Mouse (Mus musculus): Measurements from ENCODE around the gene Vti1a. TPM values are rescaled to one million over a fixed set of nuclear protein-coding genes. Genes with fewer than 3 reads are reported as not detected.

Gene Vti1a
- polyA plus RNA-seq, 1 experiment from 2014 or later: 29.4 TPM

DNA sequence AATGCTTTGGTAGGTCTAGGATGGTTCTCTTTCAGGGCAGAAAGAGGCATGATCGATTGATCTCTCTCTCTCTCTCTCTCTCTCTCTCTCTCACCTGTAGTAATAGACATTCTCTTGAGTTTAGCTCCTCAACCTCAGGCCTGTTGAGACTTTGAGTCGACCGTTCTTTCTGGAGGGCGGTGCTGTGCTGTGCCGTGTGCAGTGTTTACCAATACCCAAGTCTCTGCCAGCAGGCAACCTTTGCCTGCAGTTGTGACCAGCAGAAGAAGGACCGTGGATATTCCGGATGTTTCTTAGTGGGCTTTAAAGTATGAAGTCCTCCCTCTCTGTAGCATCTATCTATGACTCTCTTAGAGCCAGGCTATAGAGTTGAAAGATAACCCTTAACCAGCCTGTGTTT lies 26.3 kb downstream of the Vti1a start:
- Histone ChIP-seq H3K9ac (no peak overlapping the region), H3K4me1 (no peaks in the 10 kb centered on the region), H3K4me2 (replicated peaks) (no peak overlapping the region), H3K9me3 (no peaks in the 10 kb centered on the region), H3K4me3 (no peak overlapping the region), H3K36me3 (no peaks in the 10 kb centered on the region), H3K27me3 (replicated peaks) (no peaks in the 10 kb centered on the region), H3K27ac (no peak overlapping the region)
- no peak for ATAC-seq (ENCODE audit: low FRiP score, low read depth)
- WGBS: 95% methylated on average over 7 of the region's 7 CpGs

DNA sequence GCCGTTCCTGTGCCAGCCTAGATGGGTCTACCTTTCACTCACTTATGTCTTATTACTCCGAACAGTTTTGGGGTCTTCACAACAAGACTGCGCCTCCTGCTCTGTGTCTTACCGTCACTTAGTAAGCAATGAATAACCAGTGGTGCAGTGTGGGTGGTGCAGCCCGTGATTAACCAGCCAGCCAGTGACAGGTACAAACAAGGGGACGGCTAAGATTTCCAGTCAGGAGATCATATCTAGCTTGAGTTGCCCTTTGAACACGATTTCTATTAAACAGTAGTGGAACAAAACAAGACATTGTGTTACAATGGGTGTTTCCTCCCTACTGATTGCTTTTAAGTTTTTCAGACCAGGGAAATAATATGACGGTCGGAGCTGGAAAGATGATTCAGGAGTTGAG lies 27.2 kb downstream of the Vti1a start:
- H3K4me1 ChIP-seq: no peaks in the 10 kb centered on the region
- no peak for ATAC-seq (ENCODE audit: low FRiP score, low read depth)
- H3K9ac ChIP-seq: no peak overlapping the region
- 94% methylated on average over 9 of the region's 9 CpGs for WGBS
- H3K4me3 ChIP-seq: no peak overlapping the region
- H3K4me2 ChIP-seq (replicated peaks): no peak overlapping the region
- H3K36me3 ChIP-seq: no peaks in the 10 kb centered on the region
- no peaks in the 10 kb centered on the region for H3K27me3 ChIP-seq (replicated peaks)
- H3K27ac ChIP-seq: no peak overlapping the region
- H3K9me3 ChIP-seq: no peaks in the 10 kb centered on the region

GRCm38 (mm10) chr19:55348187-55348586 lies 32.1 kb downstream of the Vti1a start:
- Histone ChIP-seq H3K9me3 (no peaks in the 10 kb centered on the region), H3K4me1 (no peaks in the 10 kb centered on the region), H3K27ac (no peak overlapping the region), H3K4me2 (replicated peaks) (no peak overlapping the region), H3K4me3 (no peak overlapping the region), H3K27me3 (replicated peaks) (no peaks in the 10 kb centered on the region), H3K9ac (no peak overlapping the region), H3K36me3 (no peaks in the 10 kb centered on the region)
- ATAC-seq (ENCODE audit: low FRiP score, low read depth): no peak
- WGBS: 93% methylated on average over 3 of the region's 3 CpGs

DNA sequence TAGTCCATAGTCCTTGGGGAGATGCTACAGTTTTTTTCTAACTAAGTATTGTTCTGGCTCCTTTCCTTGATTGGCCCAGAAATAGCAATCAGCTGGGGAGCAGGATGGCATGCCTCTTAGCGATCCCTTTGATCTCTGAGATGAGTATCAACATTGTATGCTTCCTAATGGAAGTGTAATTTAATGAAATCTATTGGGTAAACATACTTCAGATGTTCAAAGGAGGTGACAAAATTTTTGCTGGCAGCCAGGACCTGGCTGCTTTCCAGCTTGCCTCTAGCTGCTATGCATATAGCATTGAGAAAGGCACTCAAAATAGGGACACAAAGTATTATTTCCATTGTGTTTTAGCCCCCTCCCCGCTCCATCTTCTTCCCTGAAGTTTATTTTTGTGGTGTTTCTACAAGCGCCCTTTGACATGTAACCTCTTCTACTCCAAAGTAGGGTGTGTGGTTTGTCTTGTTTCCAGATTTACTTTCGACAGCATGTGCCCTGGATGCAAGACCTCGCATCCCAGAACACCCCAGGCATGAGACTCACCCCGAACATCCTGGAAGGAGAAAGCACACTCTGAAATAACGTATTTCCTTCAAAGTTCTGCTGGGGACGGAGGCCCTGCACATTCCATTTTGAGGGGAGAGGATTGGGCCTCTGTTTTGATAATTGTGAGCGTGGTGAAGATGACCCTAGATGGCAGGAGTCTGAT lies 34.7 kb downstream of the Vti1a start:
- Histone ChIP-seq H3K27me3 (replicated peaks) (no peaks in the 10 kb centered on the region), H3K27ac (no peak overlapping the region), H3K4me3 (no peak overlapping the region), H3K9me3 (no peaks in the 10 kb centered on the region), H3K36me3 (no peaks in the 10 kb centered on the region), H3K9ac (no peak overlapping the region), H3K4me2 (replicated peaks) (no peak overlapping the region), H3K4me1 (no peaks in the 10 kb centered on the region)
- WGBS: 85% methylated on average over 9 of the region's 9 CpGs
- no peak for ATAC-seq (ENCODE audit: low FRiP score, low read depth)

DNA sequence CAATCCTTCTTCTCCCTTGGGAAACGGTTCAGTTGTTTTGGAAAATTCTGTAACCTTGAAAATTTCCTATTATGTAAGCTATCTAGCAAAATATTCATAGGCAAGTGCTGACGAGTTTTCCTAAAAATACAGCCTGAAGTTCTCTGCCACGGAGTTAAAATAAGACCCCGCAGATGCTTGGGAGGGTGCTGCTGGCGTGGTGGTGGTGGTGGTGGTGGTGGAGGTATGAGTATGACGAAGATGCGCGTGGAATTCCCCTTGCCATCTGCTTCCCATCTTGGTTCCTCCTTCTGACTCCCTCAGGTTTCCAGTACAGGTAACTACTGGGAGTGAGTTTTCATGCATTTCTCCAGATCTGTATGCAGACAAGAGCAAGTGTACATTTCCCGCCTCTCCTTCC lies 46.5 kb downstream of the Vti1a start:
- Histone ChIP-seq H3K27ac (no peak overlapping the region), H3K4me1 (no peaks in the 10 kb centered on the region), H3K4me3 (no peak overlapping the region), H3K9ac (no peak overlapping the region), H3K36me3 (no peaks in the 10 kb centered on the region), H3K4me2 (replicated peaks) (no peak overlapping the region), H3K9me3 (no peaks in the 10 kb centered on the region), H3K27me3 (replicated peaks) (no peaks in the 10 kb centered on the region)
- 93% methylated on average over 9 of the region's 9 CpGs for WGBS
- ATAC-seq (ENCODE audit: low FRiP score, low read depth): no peak

DNA sequence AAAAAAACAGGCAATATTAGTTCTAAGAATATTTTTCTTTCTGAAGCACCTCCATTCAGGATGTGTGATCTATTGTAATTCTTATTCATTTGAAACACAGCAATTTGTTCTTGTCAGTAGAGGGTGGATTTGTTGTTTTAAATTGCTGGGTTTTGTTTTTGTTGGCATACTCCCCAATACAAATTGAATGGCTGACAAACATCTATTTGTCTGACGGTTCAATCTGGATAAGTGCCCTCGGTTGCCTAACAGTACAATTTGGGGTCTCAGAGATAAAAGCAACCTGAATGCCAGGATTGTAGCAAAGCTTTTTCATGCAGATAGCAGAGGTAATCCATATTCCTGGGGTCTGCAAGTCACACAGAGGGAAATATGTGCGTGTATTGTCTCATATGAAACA lies 53.6 kb downstream of the Vti1a start:
- no peaks in the 10 kb centered on the region for H3K4me1 ChIP-seq
- no peaks in the 10 kb centered on the region for H3K36me3 ChIP-seq
- WGBS: 56% methylated on average over 3 of the region's 3 CpGs
- no peak overlapping the region for H3K9ac ChIP-seq
- no peak for ATAC-seq (ENCODE audit: low FRiP score, low read depth)
- no peaks in the 10 kb centered on the region for H3K9me3 ChIP-seq
- H3K4me2 ChIP-seq (replicated peaks): no peak overlapping the region
- H3K4me3 ChIP-seq: no peak overlapping the region
- H3K27ac ChIP-seq: no peak overlapping the region
- H3K27me3 ChIP-seq (replicated peaks): no peaks in the 10 kb centered on the region

DNA sequence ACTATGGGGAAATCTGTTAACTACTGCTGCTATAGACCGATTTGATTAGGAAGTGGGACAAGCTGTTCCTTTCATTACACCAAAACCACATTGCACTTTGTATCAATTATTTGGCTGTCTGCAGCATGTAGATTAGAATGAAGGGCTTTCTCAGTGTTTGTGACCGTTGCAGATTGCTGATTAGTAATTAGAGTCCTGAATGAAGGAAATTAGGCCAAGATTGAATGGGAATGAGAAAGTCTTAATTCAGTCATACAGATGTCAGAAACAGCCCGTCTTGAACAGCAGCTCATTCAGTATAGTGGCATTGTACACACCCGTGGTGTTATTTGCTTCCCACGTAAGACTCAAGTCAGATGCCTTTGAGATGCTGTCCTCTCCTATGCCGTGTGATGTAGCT lies 60.2 kb downstream of the Vti1a start:
- 49% methylated on average over 6 of the region's 6 CpGs for WGBS
- Histone ChIP-seq H3K9ac (no peak overlapping the region), H3K27ac (no peak overlapping the region), H3K9me3 (no peaks in the 10 kb centered on the region), H3K27me3 (replicated peaks) (no peaks in the 10 kb centered on the region), H3K4me1 (peaks cover 17% of the 10 kb centered on the region), H3K4me2 (replicated peaks) (no peak overlapping the region), H3K4me3 (no peak overlapping the region), H3K36me3 (no peaks in the 10 kb centered on the region)
- no peak for ATAC-seq (ENCODE audit: low FRiP score, low read depth)

GRCm38 (mm10) chr19:55377465-55377864 lies 61.4 kb downstream of the Vti1a start:
- Histone ChIP-seq H3K27ac (no peak overlapping the region), H3K4me3 (no peak overlapping the region), H3K9me3 (no peaks in the 10 kb centered on the region), H3K4me2 (replicated peaks) (no peak overlapping the region), H3K9ac (no peak overlapping the region), H3K4me1 (peaks cover 22% of the 10 kb centered on the region), H3K27me3 (replicated peaks) (no peaks in the 10 kb centered on the region), H3K36me3 (no peaks in the 10 kb centered on the region)
- 91% methylated on average over 4 of the region's 4 CpGs for WGBS
- ATAC-seq (ENCODE audit: low FRiP score, low read depth): no peak

DNA sequence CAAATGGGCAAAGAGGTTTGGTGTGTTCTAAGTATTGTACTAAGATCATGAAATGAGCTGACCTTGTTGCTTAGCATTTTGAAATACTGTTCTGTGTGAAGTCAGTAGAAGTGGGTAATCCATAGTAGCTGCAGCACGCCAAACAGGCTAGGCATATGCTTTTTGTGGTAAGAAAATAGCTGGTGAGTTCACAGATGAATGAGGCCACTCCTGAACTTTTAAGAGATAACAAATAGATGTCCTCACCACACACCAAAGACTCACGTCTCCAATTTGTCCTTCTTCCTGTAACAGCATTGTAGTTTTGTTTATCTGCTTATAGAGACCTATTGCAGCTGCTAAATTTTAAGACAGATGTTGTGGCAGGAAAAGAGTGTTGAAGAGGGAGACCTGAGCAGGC lies 62.8 kb downstream of the Vti1a start:
- Histone ChIP-seq H3K4me3 (no peak overlapping the region), H3K27ac (no peak overlapping the region), H3K9me3 (no peaks in the 10 kb centered on the region), H3K27me3 (replicated peaks) (no peaks in the 10 kb centered on the region), H3K4me2 (replicated peaks) (no peak overlapping the region), H3K4me1 (peaks cover 26% of the 10 kb centered on the region), H3K36me3 (no peaks in the 10 kb centered on the region), H3K9ac (no peak overlapping the region)
- no peak for ATAC-seq (ENCODE audit: low FRiP score, low read depth)
- WGBS: 66% methylated on average over 2 of the region's 2 CpGs

DNA sequence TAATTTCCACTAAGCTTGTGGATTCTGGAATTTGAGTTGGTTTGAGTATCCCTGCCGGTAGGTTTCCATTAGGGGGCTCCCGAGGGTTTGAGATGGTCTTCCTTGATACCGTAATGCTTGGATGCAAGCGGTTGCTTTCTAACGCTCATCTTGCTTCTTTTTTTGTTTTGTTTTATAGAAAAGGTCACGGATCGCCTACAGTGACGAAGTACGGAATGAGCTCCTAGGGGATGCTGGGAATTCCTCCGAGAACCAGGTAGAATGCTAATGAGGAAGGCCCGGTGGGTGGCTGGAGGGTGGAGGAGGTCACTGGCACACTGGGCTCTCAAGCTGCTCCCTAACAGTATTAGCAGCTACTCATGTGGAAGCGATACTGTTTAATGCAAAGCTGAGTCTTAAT lies 64.7 kb downstream of the Vti1a start:
- peaks cover 26% of the 10 kb centered on the region for H3K4me1 ChIP-seq
- 14% methylated on average over 12 of the region's 12 CpGs for WGBS
- no peaks in the 10 kb centered on the region for H3K9me3 ChIP-seq
- H3K36me3 ChIP-seq: no peaks in the 10 kb centered on the region
- H3K9ac ChIP-seq: no peak overlapping the region
- H3K27ac ChIP-seq: no peak overlapping the region
- H3K4me3 ChIP-seq: no peak overlapping the region
- H3K27me3 ChIP-seq (replicated peaks): no peaks in the 10 kb centered on the region
- peak; percentile 58; the same call in 1 of the 2 replicates for ATAC-seq (ENCODE audit: low FRiP score, low read depth)
- peak overlapping the region; percentile 52 for H3K4me2 ChIP-seq (replicated peaks)

DNA sequence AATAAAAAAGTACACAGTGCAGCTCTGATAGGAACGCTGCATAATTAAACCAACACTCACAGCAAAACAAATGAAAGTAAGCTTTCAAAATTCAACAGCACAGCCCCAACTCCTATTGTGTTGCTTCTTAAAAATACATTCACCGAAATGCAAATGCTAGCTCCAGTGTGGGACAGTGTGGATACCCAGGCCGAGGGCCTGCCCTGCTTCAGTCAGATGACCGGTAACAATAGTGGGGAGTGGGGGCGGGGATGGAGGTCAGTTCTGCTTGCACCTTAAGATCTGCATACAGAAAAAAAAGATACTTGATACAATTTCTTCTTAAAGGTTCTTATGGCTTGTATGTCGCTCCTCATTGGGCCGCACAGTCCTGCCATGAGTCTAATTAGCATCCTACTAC lies 65.2 kb downstream of the Vti1a start:
- Histone ChIP-seq H3K4me3 (no peak overlapping the region), H3K4me1 (peaks cover 25% of the 10 kb centered on the region), H3K9ac (no peak overlapping the region), H3K27me3 (replicated peaks) (no peaks in the 10 kb centered on the region), H3K9me3 (no peaks in the 10 kb centered on the region), H3K36me3 (no peaks in the 10 kb centered on the region), H3K4me2 (replicated peaks) (peak overlapping the region; percentile 52), H3K27ac (no peak overlapping the region)
- ATAC-seq (ENCODE audit: low FRiP score, low read depth): 0 out of 2 replicates have a peak, but pooled peaks have one; percentile 37
- WGBS: 56% methylated on average over 7 of the region's 7 CpGs

GRCm38 (mm10) chr19:55382745-55383144 lies 66.7 kb downstream of the Vti1a start:
- no peak overlapping the region for H3K4me2 ChIP-seq (replicated peaks)
- 63% methylated on average over 7 of the region's 7 CpGs for WGBS
- no peak for ATAC-seq (ENCODE audit: low FRiP score, low read depth)
- no peak overlapping the region for H3K4me3 ChIP-seq
- H3K36me3 ChIP-seq: no peaks in the 10 kb centered on the region
- no peak overlapping the region for H3K27ac ChIP-seq
- peaks cover 28% of the 10 kb centered on the region for H3K4me1 ChIP-seq
- H3K27me3 ChIP-seq (replicated peaks): no peaks in the 10 kb centered on the region
- no peak overlapping the region for H3K9ac ChIP-seq
- H3K9me3 ChIP-seq: no peaks in the 10 kb centered on the region

GRCm38 (mm10) chr19:55384634-55385033 lies 68.5 kb downstream of the Vti1a start:
- H3K4me1 ChIP-seq: peaks cover 35% of the 10 kb centered on the region
- no peak overlapping the region for H3K4me2 ChIP-seq (replicated peaks)
- no peaks in the 10 kb centered on the region for H3K9me3 ChIP-seq
- H3K27me3 ChIP-seq (replicated peaks): no peaks in the 10 kb centered on the region
- H3K27ac ChIP-seq: no peak overlapping the region
- H3K4me3 ChIP-seq: no peak overlapping the region
- ATAC-seq (ENCODE audit: low FRiP score, low read depth): no peak
- WGBS: 82% methylated on average over 15 of the region's 15 CpGs
- H3K36me3 ChIP-seq: no peaks in the 10 kb centered on the region
- H3K9ac ChIP-seq: no peak overlapping the region
